Mouse (Mus musculus): ENCODE data around the gene Gm20388. TPM values are rescaled to one million over a fixed set of nuclear protein-coding genes. Genes with fewer than 3 reads are reported as not detected.

Gm20388 gene
- total and polyA plus RNA-seq, 2 experiments from 2014 or later, result 17.3 TPM; not detected in 1

DNA sequence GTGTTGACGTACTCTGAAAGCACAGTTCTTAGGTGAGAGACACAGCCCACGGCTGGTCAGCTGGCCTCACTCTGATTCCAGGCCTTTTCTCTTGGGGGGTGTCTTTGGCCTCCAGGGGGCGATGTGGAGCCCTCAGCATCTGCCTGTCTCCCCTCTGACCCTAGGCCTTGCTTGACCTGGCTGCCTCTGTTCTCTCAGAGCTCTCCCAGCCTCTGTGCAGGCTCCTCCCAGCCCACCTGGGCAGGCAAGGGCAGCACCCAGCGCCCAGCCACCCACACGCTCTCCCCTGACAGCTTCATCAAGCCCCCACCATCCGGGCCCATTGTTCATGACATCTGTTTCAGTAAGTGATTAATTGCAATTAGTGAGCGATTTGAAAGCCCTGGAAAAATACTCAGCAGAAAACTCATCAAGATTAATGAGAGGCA lies 494.0 kb downstream of the Gm20388 start:
- 72% methylated on average over 7 of the region's 7 CpGs for WGBS
- Histone ChIP-seq H3K4me2 (ENCODE audit: low read depth, low read length) (no peak overlapping the region), H3K4me1 (ENCODE audit: control insufficient read depth, insufficient read depth) (no peaks in the 10 kb centered on the region), H3K27ac (ENCODE audit: low read depth) (no peak overlapping the region), H3K9ac (replicated peaks; ENCODE audit: low read depth, low read length) (no peak overlapping the region), H3K27me3 (ENCODE audit: control insufficient read depth, insufficient read depth, low read length) (no peaks in the 10 kb centered on the region), H3K4me3 (ENCODE audit: low read depth, low read length) (no peak overlapping the region), H3K9me3 (replicated peaks; ENCODE audit: control insufficient read depth, low read length) (no peaks in the 10 kb centered on the region), H3K36me3 (replicated peaks; ENCODE audit: control insufficient read depth, insufficient read depth, low read length) (no peaks in the 10 kb centered on the region)
- TF ChIP-seq EP300 (IDR thresholded peaks at IDR 0.05; ENCODE audit: low read depth) (no peak), CTCF (IDR thresholded peaks at IDR 0.05; ENCODE audit: low read depth) (peak; percentile 64)
- ATAC-seq (ENCODE audit: insufficient read depth, low read depth) (no peak), DNase-seq (ENCODE audit: low spot score) (no peak)

DNA sequence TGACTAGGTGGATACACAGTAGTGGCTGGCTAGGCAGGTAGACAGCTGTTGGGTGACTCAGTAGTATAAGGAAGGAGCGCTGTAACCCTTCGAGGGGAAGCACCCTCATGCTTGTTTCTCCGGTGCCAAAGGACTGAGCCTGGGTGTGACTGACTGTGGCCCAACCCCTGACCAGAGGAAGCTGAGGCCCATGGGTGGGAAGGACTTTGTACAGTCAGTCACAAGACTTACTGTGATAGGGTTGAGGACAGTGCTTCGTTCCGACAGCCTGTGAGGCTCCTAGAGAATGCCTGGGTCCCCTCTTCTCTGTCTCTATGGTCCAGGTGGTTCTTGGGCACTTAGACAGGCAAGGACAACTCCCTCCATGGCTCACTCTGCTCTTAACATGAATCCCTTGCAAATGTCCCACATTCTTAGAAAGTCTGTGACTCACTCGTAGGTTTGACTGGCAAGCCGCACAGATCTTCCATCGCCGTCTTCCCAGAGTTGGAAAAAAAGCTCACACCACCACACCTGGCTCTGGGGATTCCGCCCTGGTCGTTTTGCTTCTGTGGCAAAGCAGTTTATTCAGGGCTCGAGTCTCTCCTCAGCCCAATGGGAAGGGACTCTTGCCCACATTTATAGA lies 495.5 kb downstream of the Gm20388 start:
- TF ChIP-seq CTCF (IDR thresholded peaks at IDR 0.05; ENCODE audit: low read depth) (no peak), EP300 (IDR thresholded peaks at IDR 0.05; ENCODE audit: low read depth) (no peak)
- DNase-seq (ENCODE audit: low spot score) (no peak), ATAC-seq (ENCODE audit: insufficient read depth, low read depth) (no peak)
- H3K4me2 ChIP-seq (ENCODE audit: low read depth, low read length), result no peak overlapping the region
- no peak overlapping the region for H3K27ac ChIP-seq (ENCODE audit: low read depth)
- H3K9me3 ChIP-seq (replicated peaks; ENCODE audit: control insufficient read depth, low read length), result no peaks in the 10 kb centered on the region
- 93% methylated on average over 12 of the region's 12 CpGs for WGBS
- no peak overlapping the region for H3K9ac ChIP-seq (replicated peaks; ENCODE audit: low read depth, low read length)
- no peaks in the 10 kb centered on the region for H3K27me3 ChIP-seq (ENCODE audit: control insufficient read depth, insufficient read depth, low read length)
- H3K36me3 ChIP-seq (replicated peaks; ENCODE audit: control insufficient read depth, insufficient read depth, low read length), result no peaks in the 10 kb centered on the region
- H3K4me3 ChIP-seq (ENCODE audit: low read depth, low read length), result no peak overlapping the region
- no peaks in the 10 kb centered on the region for H3K4me1 ChIP-seq (ENCODE audit: control insufficient read depth, insufficient read depth)

DNA sequence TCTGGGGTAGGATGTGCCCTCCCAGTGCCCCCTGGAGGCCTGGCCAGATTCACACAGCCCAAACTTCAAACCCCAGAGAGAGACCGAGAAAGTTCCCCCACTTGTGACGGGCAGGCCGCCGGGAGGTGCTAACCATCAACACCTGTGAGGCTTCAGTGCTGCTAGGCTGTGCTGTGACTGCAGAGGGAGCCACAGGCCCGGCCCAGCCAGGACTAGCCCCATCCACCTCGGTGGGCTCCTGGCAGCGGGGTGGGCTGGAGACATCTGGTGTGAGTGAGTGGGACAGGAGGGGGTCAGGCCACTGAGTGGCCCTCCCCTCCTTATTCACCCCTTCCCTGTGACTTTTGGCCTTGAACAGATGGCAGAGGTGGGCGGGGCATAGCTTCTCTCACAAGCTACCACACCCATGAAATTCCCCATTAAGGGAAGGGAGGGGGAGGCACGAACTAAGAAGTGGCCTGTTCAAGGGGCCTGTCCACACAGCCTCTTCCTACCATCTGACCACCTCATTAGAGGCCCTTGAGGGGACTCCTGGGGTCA lies 497.1 kb downstream of the Gm20388 start:
- Histone ChIP-seq H3K27ac (ENCODE audit: low read depth) (no peak overlapping the region), H3K27me3 (ENCODE audit: control insufficient read depth, insufficient read depth, low read length) (no peaks in the 10 kb centered on the region), H3K4me2 (ENCODE audit: low read depth, low read length) (no peak overlapping the region), H3K9me3 (replicated peaks; ENCODE audit: control insufficient read depth, low read length) (no peaks in the 10 kb centered on the region), H3K4me3 (ENCODE audit: low read depth, low read length) (no peak overlapping the region), H3K9ac (replicated peaks; ENCODE audit: low read depth, low read length) (no peak overlapping the region), H3K36me3 (replicated peaks; ENCODE audit: control insufficient read depth, insufficient read depth, low read length) (no peaks in the 10 kb centered on the region), H3K4me1 (ENCODE audit: control insufficient read depth, insufficient read depth) (no peaks in the 10 kb centered on the region; the same call in 1 of the 2 replicates)
- no peak for TF ChIP-seq EP300 (IDR thresholded peaks at IDR 0.05; ENCODE audit: low read depth)
- peak; percentile 57 for TF ChIP-seq CTCF (IDR thresholded peaks at IDR 0.05; ENCODE audit: low read depth)
- ATAC-seq (ENCODE audit: insufficient read depth, low read depth) (peak; percentile 34), DNase-seq (ENCODE audit: low spot score) (no peak)
- 25% methylated on average over 9 of the region's 9 CpGs for WGBS

DNA sequence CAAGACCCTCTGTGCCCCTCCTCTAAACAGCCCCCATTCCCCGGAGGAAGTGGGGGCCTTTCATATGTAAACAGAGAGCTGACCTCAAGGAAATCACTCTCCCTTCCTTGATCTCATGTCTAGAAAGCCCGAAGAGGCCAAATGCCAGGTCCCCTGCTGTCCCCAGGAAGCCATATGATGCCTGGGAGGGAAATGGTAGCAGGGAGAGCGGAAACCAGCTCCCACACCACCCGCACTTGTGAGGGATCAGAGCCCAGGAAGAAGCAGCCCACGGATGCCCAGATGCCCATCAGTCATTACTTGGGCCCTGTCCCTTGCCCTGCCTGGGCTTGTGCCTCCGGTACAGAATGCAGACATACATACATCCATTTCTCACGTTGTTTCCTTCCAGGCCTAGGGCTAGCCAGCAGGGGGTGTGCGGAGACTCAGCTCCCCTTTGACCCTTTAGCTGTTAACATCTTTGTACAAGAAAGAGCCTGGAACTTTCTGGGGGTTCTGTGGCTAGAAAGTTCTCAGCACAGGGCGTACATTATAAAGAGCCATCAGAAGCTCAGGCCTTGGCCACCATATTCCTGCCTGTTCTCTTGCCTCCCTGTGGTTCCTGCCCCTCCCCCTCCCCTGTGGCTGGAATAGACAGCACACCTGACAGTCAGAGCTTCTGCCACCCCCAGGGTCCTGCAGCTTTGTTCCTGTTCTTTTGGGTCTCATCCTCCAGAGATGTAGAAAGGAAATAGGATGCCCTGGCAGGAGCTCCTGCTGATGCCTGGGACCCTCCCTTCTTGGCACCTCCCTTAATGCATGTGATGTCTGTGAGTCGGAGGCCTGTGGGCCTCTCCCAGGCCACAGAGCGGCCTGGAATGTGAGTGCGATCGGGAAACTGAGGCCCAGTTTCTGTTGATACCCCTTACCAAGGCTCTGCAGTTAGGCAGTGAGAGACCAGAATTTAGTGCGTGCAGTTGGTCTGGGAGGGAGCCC lies 497.9 kb downstream of the Gm20388 start:
- WGBS, result 57% methylated on average over 14 of the region's 14 CpGs
- no peaks in the 10 kb centered on the region for H3K9me3 ChIP-seq (replicated peaks; ENCODE audit: control insufficient read depth, low read length)
- no peaks in the 10 kb centered on the region for H3K36me3 ChIP-seq (replicated peaks; ENCODE audit: control insufficient read depth, insufficient read depth, low read length)
- no peaks in the 10 kb centered on the region for H3K27me3 ChIP-seq (ENCODE audit: control insufficient read depth, insufficient read depth, low read length)
- H3K27ac ChIP-seq (ENCODE audit: low read depth), result no peak overlapping the region
- no peak overlapping the region for H3K9ac ChIP-seq (replicated peaks; ENCODE audit: low read depth, low read length)
- TF ChIP-seq CTCF (IDR thresholded peaks at IDR 0.05; ENCODE audit: low read depth) (peak; percentile 27), EP300 (IDR thresholded peaks at IDR 0.05; ENCODE audit: low read depth) (no peak)
- H3K4me3 ChIP-seq (ENCODE audit: low read depth, low read length), result no peak overlapping the region
- H3K4me1 ChIP-seq (ENCODE audit: control insufficient read depth, insufficient read depth), result no peaks in the 10 kb centered on the region; the same call in 1 of the 2 replicates
- DNase-seq (ENCODE audit: low spot score), result no peak
- no peak overlapping the region for H3K4me2 ChIP-seq (ENCODE audit: low read depth, low read length)
- ATAC-seq (ENCODE audit: insufficient read depth, low read depth), result no peak

DNA sequence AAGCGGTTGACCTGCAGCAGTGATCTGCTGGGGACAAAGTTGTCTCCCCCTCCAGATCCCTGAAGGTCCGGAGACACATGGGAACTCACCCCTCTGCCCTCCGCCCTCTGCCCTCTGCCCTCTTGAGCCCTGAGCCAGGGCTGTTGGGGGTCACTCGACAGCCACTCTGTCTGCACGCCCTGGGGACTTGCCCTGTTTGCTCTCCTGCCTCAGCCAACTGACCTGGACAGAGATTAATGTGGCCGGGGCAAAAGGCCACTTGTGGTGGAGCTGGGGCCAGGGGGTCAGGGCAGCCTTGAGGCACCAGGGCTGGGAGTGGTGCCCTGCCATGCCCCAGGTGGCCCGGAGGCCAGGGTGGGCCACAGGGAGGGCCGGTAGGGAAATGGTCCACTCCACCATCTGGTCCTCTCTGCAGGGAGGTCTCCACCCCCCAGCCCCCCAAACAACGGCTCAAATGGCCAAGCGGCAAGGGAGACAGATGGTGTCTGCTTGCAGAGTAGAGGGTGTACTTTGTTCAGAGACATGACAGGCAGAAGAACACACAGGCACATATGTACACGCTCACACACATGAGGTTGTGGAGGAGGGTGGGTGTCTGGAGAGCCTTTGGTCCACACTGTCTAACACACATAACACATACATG lies 498.9 kb downstream of the Gm20388 start:
- Histone ChIP-seq H3K36me3 (replicated peaks; ENCODE audit: control insufficient read depth, insufficient read depth, low read length) (no peaks in the 10 kb centered on the region), H3K4me2 (ENCODE audit: low read depth, low read length) (no peak overlapping the region), H3K9ac (replicated peaks; ENCODE audit: low read depth, low read length) (no peak overlapping the region), H3K27ac (ENCODE audit: low read depth) (no peak overlapping the region), H3K4me1 (ENCODE audit: control insufficient read depth, insufficient read depth) (no peaks in the 10 kb centered on the region; the same call in 1 of the 2 replicates), H3K9me3 (replicated peaks; ENCODE audit: control insufficient read depth, low read length) (no peaks in the 10 kb centered on the region), H3K4me3 (ENCODE audit: low read depth, low read length) (no peak overlapping the region), H3K27me3 (ENCODE audit: control insufficient read depth, insufficient read depth, low read length) (no peaks in the 10 kb centered on the region)
- 67% methylated on average over 11 of the region's 11 CpGs for WGBS
- ATAC-seq (ENCODE audit: insufficient read depth, low read depth) (no peak), DNase-seq (ENCODE audit: low spot score) (no peak)
- TF ChIP-seq EP300 (IDR thresholded peaks at IDR 0.05; ENCODE audit: low read depth) (no peak), CTCF (IDR thresholded peaks at IDR 0.05; ENCODE audit: low read depth) (no peak)
